Mouse (Mus musculus) thymus, postnatal 25 days (tissue): ENCODE results near the gene Zfp987.
"Not testable (repeated sequence)": the region's sequence is repeated elsewhere in the genome, so short reads cannot be mapped to it uniquely, and the experiment has no call there.

Source experiments
- DNase-seq: peaks from one replicate; pipeline ENCODE4 v3.0.0; 2022

Zfp987 gene

GRCm38 (mm10) chr4:146096998-146097397, at the start of gene Zfp987:
Zfp987 (plus strand) TSS chr4:146097298.
- DNase-seq = not testable (repeated sequence)

GRCm38 (mm10) chr4:146052536-146052935, 44.6 kb upstream of the Zfp987 start:
- DNase-seq = not testable (repeated sequence)

- not testable (repeated sequence) for DNase-seq
Observed at GRCm38 (mm10) chr4:146053445-146053844, 43.7 kb upstream of the Zfp987 start.

- no peak for DNase-seq
Observed at GRCm38 (mm10) chr4:146055335-146055734, 41.8 kb upstream of the Zfp987 start.

GRCm38 (mm10) chr4:146058646-146059045, 38.5 kb upstream of the Zfp987 start:
- DNase-seq = not testable (repeated sequence)

- not testable (repeated sequence) for DNase-seq
Observed at GRCm38 (mm10) chr4:146059078-146059477, 38.0 kb upstream of the Zfp987 start.

GRCm38 (mm10) chr4:146059974-146060693, 37.0 kb upstream of the Zfp987 start:
- DNase-seq = not testable (repeated sequence)

- DNase-seq = not testable (repeated sequence)
Observed at GRCm38 (mm10) chr4:146061082-146061481, 36.0 kb upstream of the Zfp987 start.

- not testable (repeated sequence) for DNase-seq
Observed at GRCm38 (mm10) chr4:146062021-146062420, 35.1 kb upstream of the Zfp987 start.

GRCm38 (mm10) chr4:146063001-146063400, 34.1 kb upstream of the Zfp987 start:
- not testable (repeated sequence) for DNase-seq

GRCm38 (mm10) chr4:146063621-146064020, 33.5 kb upstream of the Zfp987 start:
- DNase-seq = peak; percentile 6

GRCm38 (mm10) chr4:146064807-146065206, 32.3 kb upstream of the Zfp987 start:
- DNase-seq = not testable (repeated sequence)

- DNase-seq = peak; percentile 14
Observed at GRCm38 (mm10) chr4:146066932-146067580, 30.0 kb upstream of the Zfp987 start.

GRCm38 (mm10) chr4:146067594-146067993, 29.5 kb upstream of the Zfp987 start:
- not testable (repeated sequence) for DNase-seq

GRCm38 (mm10) chr4:146073264-146073663, 23.8 kb upstream of the Zfp987 start:
- not testable (repeated sequence) for DNase-seq

GRCm38 (mm10) chr4:146101448-146101847, 4.3 kb downstream of the Zfp987 start:
- DNase-seq = not testable (repeated sequence)

- DNase-seq = not testable (repeated sequence)
Observed at GRCm38 (mm10) chr4:146156524-146156923, 59.4 kb downstream of the Zfp987 start, which contains the start of gene Zfp600. Zfp600 (plus strand) TSS chr4:146156824.

- not testable (repeated sequence) for DNase-seq
Observed at GRCm38 (mm10) chr4:146162893-146163292, 65.8 kb downstream of the Zfp987 start.

- DNase-seq = not testable (repeated sequence)
Observed at GRCm38 (mm10) chr4:146167202-146167832, 70.2 kb downstream of the Zfp987 start.

GRCm38 (mm10) chr4:146167879-146168532, 70.9 kb downstream of the Zfp987 start:
- not testable (repeated sequence) for DNase-seq

GRCm38 (mm10) chr4:146168730-146169215, 71.7 kb downstream of the Zfp987 start:
- DNase-seq = not testable (repeated sequence)

GRCm38 (mm10) chr4:146173378-146174226, 76.5 kb downstream of the Zfp987 start:
- DNase-seq = peak; percentile 9
